Mouse (Mus musculus): ENCODE measurements at regions not wholly inside any gene's neighbourhood (a gene's known extent, or its start where the extent isn't known, plus 50 kb on each side); places are given as distances from the start of the nearest gene placed in this dataset.

DNA sequence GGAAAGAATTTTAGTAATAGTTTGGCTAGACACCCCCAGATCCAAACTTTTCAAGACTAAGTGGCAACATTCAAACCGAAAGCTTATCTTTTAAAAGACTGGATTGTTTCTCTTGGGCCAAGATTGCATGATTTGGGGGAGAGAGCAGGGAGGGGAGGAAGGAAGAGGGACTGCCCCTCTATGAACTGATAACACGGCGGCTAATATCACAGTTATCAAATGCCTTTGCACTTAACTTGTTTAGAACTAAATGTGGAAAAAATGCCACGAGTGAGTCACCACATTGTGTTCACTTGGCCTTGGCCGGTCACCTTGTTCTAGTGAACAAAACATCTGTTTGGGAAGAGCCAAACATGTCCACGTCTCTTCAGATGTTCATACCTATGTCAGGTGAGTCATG, 92.3 kb downstream of the Tes start:
- Histone ChIP-seq H3K27ac (ENCODE audit: insufficient read depth, low read length) (no peak overlapping the region), H3K4me3 (ENCODE audit: insufficient read depth, low read length) (no peak overlapping the region), H3K4me1 (ENCODE audit: control insufficient read depth, insufficient read depth, low read length) (no peaks in the 10 kb centered on the region)
- no peak for TF ChIP-seq POLR2A (IDR thresholded peaks at IDR 0.05; ENCODE audit: extremely low read depth, insufficient read depth, low read length)
- TF ChIP-seq CTCF (IDR thresholded peaks at IDR 0.05; ENCODE audit: extremely low read depth, insufficient read depth, low read length): no peak

GRCm38 (mm10) chr6:17169971-17170781, 105.2 kb downstream of the Tes start:
- Histone ChIP-seq H3K4me3 (ENCODE audit: insufficient read depth, low read length) (peak overlapping the region; percentile 21), H3K4me1 (ENCODE audit: control insufficient read depth, insufficient read depth, low read length) (no peaks in the 10 kb centered on the region), H3K27ac (ENCODE audit: insufficient read depth, low read length) (no peak overlapping the region)
- no peak for TF ChIP-seq CTCF (IDR thresholded peaks at IDR 0.05; ENCODE audit: extremely low read depth, insufficient read depth, low read length)
- TF ChIP-seq POLR2A (IDR thresholded peaks at IDR 0.05; ENCODE audit: extremely low read depth, insufficient read depth, low read length): no peak

GRCm38 (mm10) chr6:17170782-17171272, 105.9 kb downstream of the Tes start:
- Histone ChIP-seq H3K27ac (ENCODE audit: insufficient read depth, low read length) (no peak overlapping the region; the same call in 1 of the 2 replicates), H3K4me1 (ENCODE audit: control insufficient read depth, insufficient read depth, low read length) (no peaks in the 10 kb centered on the region), H3K4me3 (ENCODE audit: insufficient read depth, low read length) (peak overlapping the region; percentile 21)
- no peak for TF ChIP-seq CTCF (IDR thresholded peaks at IDR 0.05; ENCODE audit: extremely low read depth, insufficient read depth, low read length)
- TF ChIP-seq POLR2A (IDR thresholded peaks at IDR 0.05; ENCODE audit: extremely low read depth, insufficient read depth, low read length): no peak

DNA sequence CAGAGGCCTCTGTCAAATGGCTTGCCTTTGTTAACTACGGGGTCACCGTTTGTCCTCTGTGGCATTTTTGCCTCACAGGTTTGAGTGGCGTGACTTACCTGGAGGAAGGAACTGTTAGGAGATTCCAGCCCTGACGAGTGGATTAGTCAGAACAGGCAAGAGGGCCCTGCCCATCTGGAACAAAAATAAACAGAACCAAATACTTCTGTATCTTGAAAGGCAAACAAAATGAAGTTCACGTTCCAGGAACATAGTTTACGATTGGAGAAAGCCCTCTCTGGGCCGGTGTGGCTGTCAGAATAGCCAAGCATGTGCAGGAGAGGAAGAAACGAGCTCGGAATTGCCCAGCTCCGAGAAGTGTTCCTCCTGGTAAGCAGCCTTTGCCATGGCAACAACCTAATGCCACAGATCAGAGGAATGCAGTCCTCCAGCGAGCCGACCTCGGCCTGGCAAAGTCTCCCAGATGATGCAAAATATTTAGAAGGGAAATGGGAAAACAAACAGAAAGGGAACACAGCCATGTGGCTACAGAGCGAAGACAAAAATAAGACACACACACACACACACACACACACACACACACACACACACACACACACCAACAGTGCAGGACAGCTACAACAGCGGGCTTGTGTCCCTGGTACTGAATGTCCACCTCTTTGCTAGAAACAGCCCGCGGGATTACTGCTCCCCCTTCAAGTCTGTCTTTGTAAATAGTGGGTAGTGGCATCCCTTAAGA, 106.5 kb downstream of the Tes start:
- TF ChIP-seq CTCF (IDR thresholded peaks at IDR 0.05; ENCODE audit: extremely low read depth, insufficient read depth, low read length): no peak
- TF ChIP-seq POLR2A (IDR thresholded peaks at IDR 0.05; ENCODE audit: extremely low read depth, insufficient read depth, low read length): no peak
- Histone ChIP-seq H3K4me1 (ENCODE audit: control insufficient read depth, insufficient read depth, low read length) (no peaks in the 10 kb centered on the region), H3K4me3 (ENCODE audit: insufficient read depth, low read length) (peak overlapping the region; percentile 1; the same call in 1 of the 2 replicates), H3K27ac (ENCODE audit: insufficient read depth, low read length) (no peak overlapping the region)

DNA sequence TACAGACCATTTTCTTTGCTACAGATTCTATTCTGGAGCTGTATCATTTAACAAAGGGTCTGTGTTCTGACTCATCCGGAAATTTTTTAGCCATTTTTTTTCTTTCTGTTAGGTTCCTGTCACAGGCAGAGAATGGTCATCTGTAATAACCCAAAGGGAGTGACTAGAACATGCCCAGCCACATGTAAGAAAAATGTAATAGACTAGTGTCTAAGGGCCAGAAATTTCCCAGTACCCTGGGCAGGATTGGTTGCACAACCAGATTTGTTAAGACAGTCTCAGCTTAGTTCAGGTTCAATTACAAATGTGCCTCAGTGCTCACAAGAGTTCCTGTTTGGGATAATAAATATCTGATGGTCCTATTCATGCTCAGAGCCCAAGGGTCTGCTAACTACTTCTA, 107.1 kb downstream of the Tes start:
- H3K4me1 ChIP-seq (ENCODE audit: control insufficient read depth, insufficient read depth, low read length): no peaks in the 10 kb centered on the region
- no peak overlapping the region; the same call in 1 of the 2 replicates for H3K4me3 ChIP-seq (ENCODE audit: insufficient read depth, low read length)
- H3K27ac ChIP-seq (ENCODE audit: insufficient read depth, low read length): no peak overlapping the region
- TF ChIP-seq POLR2A (IDR thresholded peaks at IDR 0.05; ENCODE audit: extremely low read depth, insufficient read depth, low read length): no peak
- no peak for TF ChIP-seq CTCF (IDR thresholded peaks at IDR 0.05; ENCODE audit: extremely low read depth, insufficient read depth, low read length)

DNA sequence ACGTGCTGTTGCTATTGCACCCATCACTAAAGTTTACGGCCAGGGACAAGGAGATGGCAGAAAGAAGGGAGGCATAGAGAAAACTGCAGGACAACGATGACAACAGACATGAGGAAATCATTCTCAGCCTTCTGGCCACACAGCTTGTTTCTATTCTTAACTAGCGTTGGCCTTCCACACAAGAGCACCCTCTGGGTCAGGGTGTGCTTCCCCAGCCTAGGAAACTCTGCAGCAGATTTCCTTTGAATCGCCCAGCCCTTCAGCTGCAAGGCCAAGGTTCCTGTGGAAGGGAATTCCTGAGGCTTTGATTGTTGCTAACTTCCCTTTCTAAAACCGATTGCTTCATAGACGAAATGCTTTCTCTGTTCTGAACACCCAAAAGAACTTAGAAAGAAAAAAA, 103.8 kb upstream of the Cav2 start:
- H3K4me3 ChIP-seq (ENCODE audit: insufficient read depth, low read length): no peak overlapping the region
- H3K27ac ChIP-seq (ENCODE audit: insufficient read depth, low read length): peak overlapping the region; percentile 38; the same call in 1 of the 2 replicates
- H3K4me1 ChIP-seq (ENCODE audit: control insufficient read depth, insufficient read depth, low read length): no peaks in the 10 kb centered on the region
- TF ChIP-seq POLR2A (IDR thresholded peaks at IDR 0.05; ENCODE audit: extremely low read depth, insufficient read depth, low read length) (no peak), CTCF (IDR thresholded peaks at IDR 0.05; ENCODE audit: extremely low read depth, insufficient read depth, low read length) (no peak)

GRCm38 (mm10) chr6:17179476-17179875, 101.5 kb upstream of the Cav2 start:
- H3K4me3 ChIP-seq (ENCODE audit: insufficient read depth, low read length): no peak overlapping the region
- H3K27ac ChIP-seq (ENCODE audit: insufficient read depth, low read length): no peak overlapping the region
- no peak for TF ChIP-seq CTCF (IDR thresholded peaks at IDR 0.05; ENCODE audit: extremely low read depth, insufficient read depth, low read length)
- TF ChIP-seq POLR2A (IDR thresholded peaks at IDR 0.05; ENCODE audit: extremely low read depth, insufficient read depth, low read length): no peak
- H3K4me1 ChIP-seq (ENCODE audit: control insufficient read depth, insufficient read depth, low read length): no peaks in the 10 kb centered on the region

GRCm38 (mm10) chr6:17186604-17187003, 94.4 kb upstream of the Cav2 start:
- Histone ChIP-seq H3K4me3 (ENCODE audit: insufficient read depth, low read length) (no peak overlapping the region), H3K27ac (ENCODE audit: insufficient read depth, low read length) (no peak overlapping the region), H3K4me1 (ENCODE audit: control insufficient read depth, insufficient read depth, low read length) (no peaks in the 10 kb centered on the region)
- no peak for TF ChIP-seq CTCF (IDR thresholded peaks at IDR 0.05; ENCODE audit: extremely low read depth, insufficient read depth, low read length)
- no peak for TF ChIP-seq POLR2A (IDR thresholded peaks at IDR 0.05; ENCODE audit: extremely low read depth, insufficient read depth, low read length)

- no peak for TF ChIP-seq POLR2A (IDR thresholded peaks at IDR 0.05; ENCODE audit: extremely low read depth, insufficient read depth, low read length)
- TF ChIP-seq CTCF (IDR thresholded peaks at IDR 0.05; ENCODE audit: extremely low read depth, insufficient read depth, low read length): no peak
- Histone ChIP-seq H3K4me1 (ENCODE audit: control insufficient read depth, insufficient read depth, low read length) (no peaks in the 10 kb centered on the region), H3K4me3 (ENCODE audit: insufficient read depth, low read length) (no peak overlapping the region), H3K27ac (ENCODE audit: insufficient read depth, low read length) (no peak overlapping the region)
These were observed 93.9 kb upstream of the Cav2 start for GRCm38 (mm10) chr6:17187106-17187505.
